Mouse (Mus musculus): Measurements from ENCODE around the gene Tshz2. TPM values are rescaled to one million over a fixed set of nuclear protein-coding genes. Genes with fewer than 3 reads are reported as not detected.

Gene Tshz2
- polyA plus RNA-seq, 1 experiment = 48.6 TPM

DNA sequence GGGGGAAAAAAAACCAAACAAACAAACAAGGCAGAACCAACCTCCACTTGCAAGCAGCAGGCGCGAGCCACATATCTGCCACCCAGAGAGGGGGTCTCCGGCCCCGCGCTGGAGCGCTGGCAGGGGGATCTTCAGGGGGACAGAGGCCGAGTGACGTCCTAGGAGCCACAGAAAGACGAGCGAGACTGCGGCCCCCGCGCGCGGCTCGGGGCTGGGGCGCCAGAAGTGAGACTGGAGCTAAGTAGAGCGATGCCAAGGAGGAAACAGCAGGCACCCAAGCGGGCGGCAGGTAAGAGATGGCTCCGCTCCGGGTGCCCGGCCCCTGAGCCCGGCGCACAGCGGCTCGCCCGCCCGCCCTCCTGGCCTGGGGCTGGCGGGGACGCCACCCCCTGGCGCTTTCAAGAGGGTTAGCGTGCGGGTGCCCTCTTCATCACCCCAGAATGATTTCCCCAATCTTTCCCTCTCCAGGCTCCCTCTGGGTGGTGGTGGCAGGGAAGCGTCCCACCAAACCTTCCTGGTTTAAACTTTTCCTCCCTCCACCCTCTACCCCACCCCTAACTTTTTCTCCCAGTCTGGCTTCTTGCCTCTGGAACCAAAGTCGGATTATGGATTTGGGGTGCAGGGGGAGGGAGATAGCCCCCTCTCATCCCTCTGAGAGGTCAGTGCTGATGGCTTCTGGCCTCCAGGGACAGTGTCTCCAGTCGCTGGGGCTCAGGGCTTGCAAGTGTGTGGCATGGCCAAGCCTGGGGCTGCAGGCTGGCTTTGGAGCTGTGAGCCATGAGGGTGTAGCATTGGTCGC lies 877 bp downstream of the Tshz2 start:
- DNase-seq (ENCODE audit: low read depth) = no peak

DNA sequence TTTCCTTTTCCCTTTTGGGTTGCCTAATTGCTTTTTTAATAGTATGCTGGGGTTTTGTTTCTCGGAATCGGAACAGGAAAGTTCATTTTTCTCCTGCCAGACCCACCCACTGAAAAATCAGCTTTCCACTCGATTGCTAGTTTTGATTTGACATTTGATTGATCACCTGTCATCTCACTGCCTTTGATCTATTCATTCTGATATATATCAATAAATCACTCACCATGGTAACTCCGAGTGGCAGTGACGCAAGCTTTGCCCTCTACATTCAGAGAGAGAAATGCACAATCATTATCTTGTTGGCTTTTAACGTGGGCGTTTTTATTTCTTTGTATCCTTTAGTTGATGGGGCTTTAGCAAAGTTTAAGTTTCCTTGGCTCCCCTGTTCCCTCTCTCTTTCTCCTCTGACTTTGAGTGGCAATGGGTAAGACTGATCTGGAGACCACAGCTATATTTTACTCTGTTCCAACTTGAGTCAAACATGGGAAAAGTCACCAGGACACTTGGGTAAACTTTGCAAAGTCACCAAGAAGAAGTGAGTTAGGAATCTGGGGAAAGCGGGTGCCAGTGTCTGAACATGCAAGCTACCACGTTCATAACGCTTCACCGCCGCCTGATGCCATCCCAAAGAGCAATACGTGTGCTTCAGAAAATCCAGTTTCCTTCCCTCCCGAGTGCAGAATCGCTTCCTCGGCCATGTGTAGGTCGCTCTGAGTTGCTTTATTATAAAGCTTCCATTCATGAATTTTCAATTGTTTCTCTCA lies 2.0 kb downstream of the Tshz2 start:
- DNase-seq (ENCODE audit: low read depth) = no peak

DNA sequence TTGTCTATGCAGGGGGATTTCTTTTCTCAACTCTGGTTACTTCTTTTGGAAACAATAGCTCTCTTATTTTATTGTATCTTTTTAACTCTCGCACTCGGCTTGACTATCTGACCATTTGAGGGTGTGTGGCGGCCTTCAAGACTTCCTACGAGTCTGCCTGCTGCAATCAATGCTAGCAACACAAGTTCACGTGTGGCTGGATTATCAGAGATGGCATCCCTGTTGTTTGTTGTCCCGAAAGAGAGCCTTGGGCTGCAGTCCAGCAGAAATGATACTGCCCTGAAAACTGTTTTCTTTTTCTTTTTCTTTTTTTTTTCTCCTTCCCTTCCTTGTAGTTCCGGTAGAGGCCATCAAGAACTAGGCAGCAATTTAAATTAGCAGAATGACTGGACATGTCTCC lies 2.6 kb downstream of the Tshz2 start:
- no peak for DNase-seq (ENCODE audit: low read depth)

DNA sequence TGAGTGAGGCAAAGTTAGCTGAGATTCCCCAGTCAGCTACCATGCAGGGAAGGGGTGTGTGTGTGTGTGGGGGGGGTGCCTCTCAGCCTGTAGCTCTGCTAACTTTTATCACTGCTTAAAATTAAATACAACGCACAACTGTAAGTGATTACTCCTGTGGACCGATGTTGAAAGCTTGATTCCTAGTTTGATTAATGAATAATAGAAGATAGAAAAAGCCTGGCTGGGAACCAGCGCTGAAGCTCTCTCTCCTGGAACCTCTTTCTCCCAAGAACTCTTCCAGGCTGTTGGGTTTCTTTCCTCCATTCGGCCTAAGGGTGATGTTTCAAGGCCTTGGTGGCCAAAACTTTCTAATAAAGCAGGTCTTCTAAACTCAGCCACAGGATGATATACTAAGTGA lies 3.6 kb downstream of the Tshz2 start:
- no peak for DNase-seq (ENCODE audit: low read depth)

GRCm38 (mm10) chr2:169641547-169641946 lies 8.7 kb downstream of the Tshz2 start:
- no peak for DNase-seq (ENCODE audit: low read depth)

GRCm38 (mm10) chr2:169642420-169642819 lies 9.6 kb downstream of the Tshz2 start:
- no peak for DNase-seq (ENCODE audit: low read depth)

DNA sequence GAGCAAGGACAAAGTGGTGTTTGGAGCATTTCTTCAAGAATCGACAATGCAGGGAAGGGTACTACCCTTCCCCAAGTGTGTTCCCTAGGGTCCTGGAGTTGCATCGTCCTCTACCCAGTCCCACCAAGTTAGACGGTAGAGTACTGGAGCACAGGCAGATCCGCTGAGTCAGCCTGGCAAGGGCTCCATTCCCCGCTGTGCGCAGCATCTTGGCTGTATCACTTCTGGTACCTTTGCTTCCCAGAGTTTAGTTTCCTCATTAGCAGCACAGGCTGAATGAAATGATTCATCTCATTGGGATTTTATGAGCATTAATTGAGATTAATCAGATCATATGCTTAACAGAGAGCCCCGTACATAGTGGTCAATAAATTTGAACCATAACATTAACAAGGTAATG lies 14.3 kb downstream of the Tshz2 start:
- DNase-seq (ENCODE audit: low read depth) = no peak

DNA sequence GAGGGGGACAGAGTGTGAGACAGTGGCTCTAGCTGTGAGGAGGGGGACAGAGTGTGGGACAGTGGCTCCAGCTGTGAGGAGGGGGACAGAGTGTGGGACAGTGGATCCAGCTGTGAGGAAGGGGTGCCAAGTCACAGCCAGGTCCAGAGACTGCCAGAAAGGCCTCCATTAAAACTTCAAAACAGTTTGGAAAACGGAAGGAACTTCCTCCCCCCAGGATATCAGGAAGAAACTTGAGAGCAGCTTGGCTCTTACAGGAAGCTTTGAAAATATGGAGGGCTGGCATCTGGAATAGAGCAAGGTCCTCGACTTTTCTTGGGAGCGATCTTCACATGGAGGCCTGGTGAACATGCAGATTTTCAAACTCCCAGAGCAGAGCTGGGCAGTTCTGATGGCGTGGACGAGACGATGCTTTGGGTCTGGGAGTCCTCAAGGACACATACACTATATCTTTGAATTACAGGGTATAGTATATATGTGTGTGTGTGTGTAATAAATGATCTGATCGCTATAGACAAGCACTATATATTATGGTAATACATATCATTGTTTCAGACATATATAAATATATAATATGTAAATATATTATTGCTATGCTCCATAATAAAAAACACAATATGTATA lies 16.6 kb downstream of the Tshz2 start:
- no peak for DNase-seq (ENCODE audit: low read depth)

GRCm38 (mm10) chr2:169653282-169653681 lies 20.5 kb downstream of the Tshz2 start:
- no peak for DNase-seq (ENCODE audit: low read depth)

DNA sequence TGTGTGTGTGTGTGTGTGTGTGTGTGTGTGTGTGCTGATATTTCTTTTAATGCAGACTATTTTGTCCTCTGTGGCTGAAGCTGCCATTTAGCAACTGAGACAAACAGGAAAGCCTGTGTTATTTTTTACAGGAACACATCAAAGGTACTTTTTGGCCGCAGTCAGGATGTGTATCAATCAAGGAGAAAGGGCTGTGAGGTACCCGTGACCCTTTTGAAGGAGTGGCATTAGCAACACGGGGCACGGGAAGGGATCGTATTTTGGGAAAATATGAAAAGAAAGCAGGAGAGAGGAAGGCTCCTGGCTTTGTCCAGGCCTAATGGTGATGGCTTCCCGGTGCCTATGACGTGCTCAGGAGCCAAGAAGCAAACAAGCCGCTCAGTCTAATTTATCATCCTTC lies 31.0 kb downstream of the Tshz2 start:
- DNase-seq (ENCODE audit: low read depth) = no peak

- DNase-seq (ENCODE audit: low read depth) = no peak
Observed at GRCm38 (mm10) chr2:169671264-169671663, 38.5 kb downstream of the Tshz2 start.

DNA sequence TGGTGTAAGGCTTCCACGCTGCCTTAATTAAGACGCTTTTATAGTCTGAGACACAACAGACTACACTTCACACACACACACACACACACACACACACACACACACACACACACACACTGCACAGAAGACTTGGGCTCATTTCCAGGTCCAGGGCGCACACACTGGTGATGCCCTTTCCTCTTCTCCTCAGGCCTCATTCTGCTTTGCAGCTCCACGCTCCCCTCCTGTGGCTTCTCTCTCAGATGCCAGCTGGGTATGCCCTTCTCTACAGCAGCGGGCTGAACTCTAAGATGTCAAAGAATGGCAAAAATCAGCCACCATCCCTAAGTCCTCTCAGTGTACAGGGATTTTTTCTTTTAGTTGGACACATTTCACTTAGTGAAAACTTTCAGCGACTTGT lies 41.0 kb downstream of the Tshz2 start:
- DNase-seq (ENCODE audit: low read depth) = no peak

DNA sequence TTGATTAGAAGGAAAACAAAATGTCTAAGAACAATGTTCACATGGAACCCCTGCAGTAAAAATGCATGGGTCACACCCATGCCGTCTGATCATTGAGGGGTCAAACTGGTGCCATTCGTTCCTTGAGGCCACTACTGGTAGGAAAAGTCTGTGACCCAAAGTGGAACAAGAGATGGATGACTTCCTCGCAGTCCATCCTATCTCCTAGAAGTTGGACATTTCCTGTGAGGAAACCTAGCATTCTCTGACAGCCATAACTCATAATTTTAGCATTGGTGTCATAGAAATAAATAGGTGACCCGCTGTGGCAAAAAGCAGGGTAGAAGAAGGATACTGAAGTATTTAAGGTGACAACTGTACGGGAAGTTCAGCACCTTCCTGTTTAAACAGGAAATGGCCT lies 41.4 kb downstream of the Tshz2 start:
- DNase-seq (ENCODE audit: low read depth) = no peak

GRCm38 (mm10) chr2:169679264-169679663 lies 46.5 kb downstream of the Tshz2 start:
- no peak for DNase-seq (ENCODE audit: low read depth)

DNA sequence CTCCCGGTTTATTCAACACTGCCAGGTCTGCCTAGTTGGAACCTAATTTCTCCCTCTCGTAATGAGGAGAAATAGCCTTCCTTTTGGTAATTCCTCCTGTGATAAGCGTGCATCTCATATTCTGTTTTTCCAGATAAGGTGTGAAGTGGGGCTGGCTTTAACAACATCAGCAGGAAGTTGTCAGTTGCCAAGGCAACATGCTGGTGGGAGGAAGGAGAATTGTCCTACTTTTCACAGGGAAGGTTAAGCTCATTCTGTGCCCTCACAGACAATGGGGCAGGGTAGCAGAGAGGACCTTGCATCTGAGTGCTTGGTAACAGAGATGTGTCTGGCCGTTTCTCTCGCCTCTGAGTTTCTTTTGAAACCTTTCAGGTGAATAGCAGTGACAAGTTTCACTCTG lies 47.1 kb downstream of the Tshz2 start:
- no peak for DNase-seq (ENCODE audit: low read depth)

- no peak for DNase-seq (ENCODE audit: low read depth)
Observed at GRCm38 (mm10) chr2:169685260-169685659, 52.4 kb downstream of the Tshz2 start.

- DNase-seq (ENCODE audit: low read depth) = no peak
Observed at GRCm38 (mm10) chr2:169685747-169686146, 52.9 kb downstream of the Tshz2 start.

- DNase-seq (ENCODE audit: low read depth) = no peak
Observed at GRCm38 (mm10) chr2:169686697-169687430, 54.1 kb downstream of the Tshz2 start.

DNA sequence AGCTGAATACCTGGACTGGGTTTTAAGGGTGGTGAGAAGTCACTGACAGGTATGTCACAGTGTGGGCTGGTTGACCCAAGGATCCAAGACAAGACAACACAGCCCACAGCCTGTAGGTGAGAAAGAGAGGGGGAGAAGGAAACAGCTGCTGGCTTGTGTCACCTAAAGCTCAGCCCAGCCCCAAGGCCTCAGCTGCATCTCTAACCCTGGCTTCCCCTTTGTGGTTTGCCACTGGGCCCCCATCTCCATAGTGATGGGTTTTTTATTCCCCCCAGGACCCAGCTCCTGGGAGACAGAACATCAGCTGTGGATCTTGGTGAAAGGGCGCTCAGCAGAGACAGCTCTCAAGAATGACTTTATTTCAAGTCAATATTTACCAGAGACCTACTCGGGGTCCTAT lies 57.2 kb downstream of the Tshz2 start:
- no peak for DNase-seq (ENCODE audit: low read depth)

DNA sequence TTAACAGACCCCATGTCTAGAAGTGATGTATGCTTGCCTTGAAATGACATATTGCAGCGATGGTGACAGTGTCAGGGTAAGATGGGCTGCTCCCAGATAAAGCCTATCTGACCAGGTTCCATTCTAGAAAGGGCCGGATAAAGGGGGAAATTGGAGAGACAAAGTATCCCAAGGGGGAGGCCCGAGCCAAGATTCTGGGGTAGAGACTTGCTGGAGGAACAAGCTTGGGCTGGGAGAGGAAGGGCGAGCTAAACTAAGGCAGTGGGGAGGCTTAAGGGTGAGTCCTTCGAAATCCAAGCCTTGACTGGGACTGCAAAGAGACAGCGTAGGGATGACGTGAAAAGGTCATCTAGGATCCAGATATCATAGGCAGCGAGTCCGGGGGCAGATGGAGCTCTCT lies 61.7 kb downstream of the Tshz2 start:
- DNase-seq (ENCODE audit: low read depth) = no peak

GRCm38 (mm10) chr2:169695025-169695424 lies 62.2 kb downstream of the Tshz2 start:
- no peak for DNase-seq (ENCODE audit: low read depth)

- no peak for DNase-seq (ENCODE audit: low read depth)
Observed at GRCm38 (mm10) chr2:169699141-169699540, 66.3 kb downstream of the Tshz2 start.
